Mouse (Mus musculus) neural tube, embryonic 15.5 days (tissue): ENCODE measurements at regions not wholly inside any gene's neighbourhood (a gene's known extent, or its start where the extent isn't known, plus 50 kb on each side); places are given as distances from the start of the nearest gene placed in this dataset.
A peak's percentile ranks its signal among the peaks of the same experiment; 100 is the strongest.
"Not testable (repeated sequence)": the region's sequence is repeated elsewhere in the genome, so short reads cannot be mapped to it uniquely, and the experiment has no call there.

Experiments used
- ATAC-seq: fragments of 200-750 bp; cut with Nextera tagmentation; 2 replicates; pipeline ENCODE4 v1.8.0; 2017; ENCODE audit warnings: mild to moderate bottlenecking, moderate TSS enrichment, moderate library complexity; ENCODE audit not compliant: low FRiP score
- H3K27ac ChIP-seq: fragments of 300-500 bp; sonication (generic); replicated peaks from 2 replicates; pipeline ENCODE4 v1.5.1; 2015; ENCODE audit warnings: mild to moderate bottlenecking, inconsistent platforms
- H3K27me3 ChIP-seq: fragments of 300-500 bp; sonication (generic); replicated peaks from 2 replicates; pipeline ENCODE4 v1.6.1; 2015; ENCODE audit warnings: inconsistent platforms
- H3K36me3 ChIP-seq: fragments of 300-500 bp; sonication (generic); 2 replicates; pipeline ENCODE4 v1.6.1; 2015; ENCODE audit warnings: inconsistent platforms
- H3K4me1 ChIP-seq: fragments of 300-500 bp; sonication (generic); 2 replicates; pipeline ENCODE4 v1.6.1; 2015; ENCODE audit warnings: inconsistent platforms
- H3K4me2 ChIP-seq: fragments of 300-500 bp; sonication (generic); 2 replicates; pipeline ENCODE4 v1.6.1; 2015; ENCODE audit warnings: inconsistent platforms, mild to moderate bottlenecking, moderate library complexity
- H3K4me3 ChIP-seq: fragments of 300-500 bp; sonication (generic); replicated peaks from 2 replicates; pipeline ENCODE4 v1.5.1; 2015; ENCODE audit warnings: mild to moderate bottlenecking, inconsistent platforms
- H3K9ac ChIP-seq: fragments of 300-500 bp; sonication (generic); replicated peaks from 2 replicates; pipeline ENCODE4 v1.6.1; 2015; ENCODE audit warnings: mild to moderate bottlenecking, inconsistent platforms
- H3K9me3 ChIP-seq: fragments of 300-500 bp; sonication (generic); replicated peaks from 2 replicates; pipeline ENCODE4 v1.6.1; 2016; ENCODE audit warnings: inconsistent platforms
- WGBS: fragments of 180-500 bp; shearing (Covaris S2); methylation state at CpG from one replicate; pipeline ENCODE4 v1.1.7; 2015; ENCODE audit warnings: mixed read lengths; 5-methylcytosine and 5-hydroxymethylcytosine counted together

GRCm38 (mm10) chr17:13432256-13432655 lies 77.9 kb downstream of the Tcp10c start:
- not testable (repeated sequence) for H3K36me3 ChIP-seq, H3K4me3 ChIP-seq, ATAC-seq, H3K4me1 ChIP-seq, H3K9me3 ChIP-seq, H3K9ac ChIP-seq, H3K4me2 ChIP-seq, H3K27me3 ChIP-seq, H3K27ac ChIP-seq
- 86% methylated on average over 3 of the region's 3 CpGs for WGBS

- H3K4me3 ChIP-seq, H3K36me3 ChIP-seq, H3K9ac ChIP-seq, H3K4me1 ChIP-seq, H3K4me2 ChIP-seq, H3K9me3 ChIP-seq, H3K27me3 ChIP-seq, H3K27ac ChIP-seq, ATAC-seq: not testable (repeated sequence)
- 89% methylated on average over 7 of the region's 7 CpGs for WGBS
These were observed 79.8 kb downstream of the Tcp10c start for GRCm38 (mm10) chr17:13434146-13434545.

GRCm38 (mm10) chr17:13438790-13439189 lies 84.4 kb downstream of the Tcp10c start:
- H3K4me2 ChIP-seq, H3K9ac ChIP-seq, H3K4me3 ChIP-seq, H3K27me3 ChIP-seq, ATAC-seq, H3K36me3 ChIP-seq, H3K27ac ChIP-seq, H3K4me1 ChIP-seq: not testable (repeated sequence)
- 86% methylated on average over 3 of the region's 3 CpGs for WGBS
- H3K9me3 ChIP-seq = peaks cover 22% of the 10 kb centered on the region; the same call in 1 of the 2 replicates

GRCm38 (mm10) chr17:13440708-13441530 lies 86.5 kb downstream of the Tcp10c start:
- H3K27ac ChIP-seq, ATAC-seq, H3K9ac ChIP-seq, H3K4me1 ChIP-seq, H3K4me3 ChIP-seq, H3K36me3 ChIP-seq, H3K4me2 ChIP-seq, H3K27me3 ChIP-seq: not testable (repeated sequence)
- H3K9me3 ChIP-seq = peaks cover 28% of the 10 kb centered on the region
- 85% methylated on average over 9 of the region's 9 CpGs for WGBS

GRCm38 (mm10) chr17:13442229-13442628 lies 87.9 kb downstream of the Tcp10c start:
- not testable (repeated sequence) for H3K36me3 ChIP-seq, ATAC-seq, H3K27me3 ChIP-seq, H3K4me1 ChIP-seq, H3K27ac ChIP-seq, H3K4me2 ChIP-seq, H3K4me3 ChIP-seq, H3K9ac ChIP-seq
- peaks cover 30% of the 10 kb centered on the region for H3K9me3 ChIP-seq
- 93% methylated on average over 5 of the region's 6 CpGs for WGBS

GRCm38 (mm10) chr17:13456869-13457600 lies 102.7 kb downstream of the Tcp10c start:
- not testable (repeated sequence) for H3K4me3 ChIP-seq, H3K27me3 ChIP-seq, H3K36me3 ChIP-seq, H3K4me1 ChIP-seq, ATAC-seq, H3K4me2 ChIP-seq, H3K27ac ChIP-seq, H3K9me3 ChIP-seq, H3K9ac ChIP-seq
- 82% methylated on average over 7 of the region's 7 CpGs for WGBS

GRCm38 (mm10) chr17:13457942-13458341 lies 103.6 kb downstream of the Tcp10c start:
- not testable (repeated sequence) for H3K9me3 ChIP-seq, H3K27ac ChIP-seq, H3K4me3 ChIP-seq, H3K4me2 ChIP-seq, H3K4me1 ChIP-seq, H3K36me3 ChIP-seq, H3K9ac ChIP-seq, H3K27me3 ChIP-seq, ATAC-seq
- 88% methylated on average over 2 of the region's 2 CpGs for WGBS

- not testable (repeated sequence) for H3K9ac ChIP-seq, H3K36me3 ChIP-seq, H3K4me2 ChIP-seq, H3K4me3 ChIP-seq, H3K27ac ChIP-seq, H3K4me1 ChIP-seq, ATAC-seq, H3K9me3 ChIP-seq, H3K27me3 ChIP-seq
- no CpG with 5 or more reads among the region's 2 CpGs for WGBS
These were observed 104.4 kb downstream of the Tcp10c start for GRCm38 (mm10) chr17:13458814-13459213.

- WGBS = 98% methylated on average over 5 of the region's 9 CpGs
- not testable (repeated sequence) for ATAC-seq, H3K4me1 ChIP-seq, H3K4me2 ChIP-seq, H3K27me3 ChIP-seq, H3K27ac ChIP-seq, H3K36me3 ChIP-seq, H3K9ac ChIP-seq, H3K4me3 ChIP-seq, H3K9me3 ChIP-seq
These were observed 108.3 kb downstream of the Tcp10c start for GRCm38 (mm10) chr17:13462663-13463062.

- H3K4me1 ChIP-seq, H3K27me3 ChIP-seq, ATAC-seq, H3K9ac ChIP-seq, H3K4me3 ChIP-seq, H3K4me2 ChIP-seq, H3K27ac ChIP-seq, H3K36me3 ChIP-seq, H3K9me3 ChIP-seq: not testable (repeated sequence)
- 23% methylated on average over 4 of the region's 5 CpGs for WGBS
These were observed 111.5 kb downstream of the Tcp10c start for GRCm38 (mm10) chr17:13465822-13466221.

GRCm38 (mm10) chr17:13469867-13470380 lies 115.6 kb downstream of the Tcp10c start:
- H3K9ac ChIP-seq, H3K4me3 ChIP-seq, H3K9me3 ChIP-seq, H3K27ac ChIP-seq, H3K27me3 ChIP-seq, H3K4me2 ChIP-seq, H3K36me3 ChIP-seq, H3K4me1 ChIP-seq, ATAC-seq: not testable (repeated sequence)
- WGBS = 75% methylated on average over 8 of the region's 8 CpGs

- Histone ChIP-seq H3K9ac (no peak overlapping the region), H3K4me1 (peaks cover 7% of the 10 kb centered on the region), H3K4me2 (no peak overlapping the region), H3K9me3 (no peaks in the 10 kb centered on the region), H3K27ac (no peak overlapping the region; the same call in 1 of the 2 replicates), H3K36me3 (no peaks in the 10 kb centered on the region), H3K27me3 (no peaks in the 10 kb centered on the region), H3K4me3 (no peak overlapping the region)
- WGBS = 16% methylated on average over 7 of the region's 7 CpGs
- ATAC-seq = peak; percentile 73
These were observed 118.2 kb downstream of the Tcp10c start for GRCm38 (mm10) chr17:13472460-13473062.
